Mouse (Mus musculus): Measurements from ENCODE around the gene Nkx2-5.

Nkx2-5 gene

GRCm38 (mm10) chr17:26836786-26837545 lies 7.8 kb downstream of the Nkx2-5 start:
- DNase-seq (ENCODE audit: low spot score in 2 of 2) = no peak

- no peak for DNase-seq (ENCODE audit: low spot score in 2 of 2)
Measured at GRCm38 (mm10) chr17:26836377-26836776, 8.4 kb downstream of the Nkx2-5 start.

DNA sequence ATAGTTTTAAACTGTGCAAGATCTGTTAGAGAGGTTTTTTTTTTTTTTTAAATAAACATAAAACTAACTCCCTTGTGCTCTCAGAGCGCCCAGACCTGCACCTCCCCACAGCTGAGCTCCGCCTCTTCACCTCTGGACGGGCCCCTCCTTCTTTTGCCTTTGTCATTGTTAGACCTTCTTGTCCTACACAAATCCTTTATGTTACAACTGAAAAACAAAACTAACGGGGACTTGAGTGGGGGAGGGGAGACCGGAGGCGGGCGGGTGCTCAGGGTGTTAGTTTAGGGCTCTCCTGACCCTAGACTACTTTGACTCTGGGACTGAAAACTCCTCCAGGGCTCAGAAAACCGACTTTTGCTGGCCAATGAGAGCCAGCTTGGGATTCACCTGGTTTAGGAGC lies 8.9 kb downstream of the Nkx2-5 start:
- no peak for DNase-seq (ENCODE audit: low spot score in 2 of 2)

DNA sequence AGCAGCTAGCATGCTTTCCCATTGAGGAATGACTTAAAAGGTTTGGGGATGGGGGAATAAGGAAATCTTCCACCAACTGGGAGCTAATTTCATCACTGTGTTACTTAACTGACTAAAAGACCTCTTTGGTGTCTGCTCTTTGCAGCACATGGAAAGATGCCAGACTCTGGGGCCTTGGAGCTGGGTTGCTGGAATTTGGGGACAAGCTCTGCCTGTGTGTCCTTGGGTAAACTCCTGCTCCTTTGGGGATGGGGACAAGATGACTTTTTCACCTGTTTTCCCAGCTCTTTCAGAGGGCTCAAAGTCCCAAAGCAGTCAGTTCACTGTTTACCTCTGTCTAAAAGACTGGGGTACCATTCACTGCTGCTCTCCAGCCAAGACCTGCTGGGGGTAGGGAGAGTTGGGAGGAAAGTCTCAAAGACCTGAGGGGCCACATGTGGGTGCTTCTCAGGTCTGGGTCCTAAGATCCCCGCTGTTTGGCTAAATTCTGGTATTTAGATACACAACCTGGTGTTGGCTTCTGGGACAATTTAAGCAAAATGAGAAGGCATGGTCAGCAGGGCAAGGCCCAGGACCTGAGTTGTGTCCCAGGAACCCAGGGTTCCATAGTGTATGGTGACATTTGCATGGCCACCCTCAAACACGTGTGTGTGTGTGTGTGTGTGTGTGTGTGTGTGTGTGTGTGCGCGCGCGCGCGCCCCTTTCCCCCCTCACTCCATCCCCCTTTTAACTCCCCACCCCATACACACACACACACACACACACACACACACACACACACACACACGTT lies 9.6 kb downstream of the Nkx2-5 start:
- DNase-seq (ENCODE audit: low spot score in 2 of 2) = no peak

DNA sequence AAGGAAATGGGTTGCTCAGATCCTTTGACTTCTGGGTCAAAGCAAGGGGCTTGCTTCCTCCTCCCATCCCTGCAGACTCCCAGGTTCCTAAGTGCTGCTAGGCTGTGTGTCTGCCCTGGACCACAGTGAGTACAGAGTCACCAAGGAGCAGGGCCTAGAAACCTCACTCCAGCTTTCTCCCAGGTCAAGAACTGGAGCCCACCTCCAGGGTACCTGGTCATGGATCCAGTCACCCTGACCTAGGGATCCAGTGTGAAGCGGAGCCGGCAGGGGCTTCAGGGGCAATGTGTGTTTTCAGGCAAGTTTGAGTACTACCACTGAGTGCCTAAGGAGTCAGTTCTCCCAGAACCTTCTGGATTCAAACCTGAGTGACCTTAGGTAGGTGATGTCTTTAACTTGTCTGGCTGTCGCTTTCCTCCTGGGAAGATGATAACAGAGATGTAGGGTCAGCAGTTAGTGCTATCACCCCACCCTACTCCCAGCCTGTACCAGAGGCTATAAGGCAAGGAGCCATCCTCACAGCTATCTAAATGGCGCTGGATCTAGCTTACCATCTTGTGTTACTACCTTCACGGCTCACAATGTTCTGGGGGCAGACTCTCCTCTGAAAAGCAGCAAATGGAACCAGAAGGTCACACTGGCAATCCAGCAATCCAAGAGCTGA lies 10.4 kb downstream of the Nkx2-5 start:
- DNase-seq (ENCODE audit: low spot score in 2 of 2) = no peak

- DNase-seq (ENCODE audit: low spot score in 2 of 2) = no peak
Measured at GRCm38 (mm10) chr17:26833806-26834205, 11.0 kb downstream of the Nkx2-5 start.

- no peak for DNase-seq (ENCODE audit: low spot score in 2 of 2)
Measured at GRCm38 (mm10) chr17:26826131-26826530, 18.7 kb downstream of the Nkx2-5 start.

DNA sequence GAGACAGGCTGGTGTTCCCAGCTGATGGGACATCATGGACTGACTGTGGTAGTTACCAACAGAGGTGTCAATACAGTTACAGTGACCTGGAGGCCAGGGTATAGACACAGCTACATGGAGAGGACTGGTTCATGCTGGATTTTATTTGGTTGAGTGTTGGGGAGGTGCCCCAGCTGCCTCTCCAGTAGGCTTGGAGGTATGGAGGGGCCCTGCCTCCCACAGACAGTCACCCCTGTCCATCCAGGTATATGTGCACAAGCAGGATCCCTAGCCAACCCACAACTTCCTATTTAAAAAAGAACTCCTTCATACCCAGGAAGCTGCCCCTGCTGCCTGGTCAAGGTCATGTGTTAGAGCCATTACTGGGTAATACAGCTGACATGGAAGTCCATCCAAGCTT lies 27.0 kb downstream of the Nkx2-5 start:
- no peak for DNase-seq (ENCODE audit: low spot score in 2 of 2)

- DNase-seq (ENCODE audit: low spot score in 2 of 2) = no peak
Measured at GRCm38 (mm10) chr17:26816810-26817209, 28.0 kb downstream of the Nkx2-5 start.

- DNase-seq (ENCODE audit: low spot score in 2 of 2) = no peak
Measured at GRCm38 (mm10) chr17:26813497-26813896, 31.3 kb downstream of the Nkx2-5 start.

DNA sequence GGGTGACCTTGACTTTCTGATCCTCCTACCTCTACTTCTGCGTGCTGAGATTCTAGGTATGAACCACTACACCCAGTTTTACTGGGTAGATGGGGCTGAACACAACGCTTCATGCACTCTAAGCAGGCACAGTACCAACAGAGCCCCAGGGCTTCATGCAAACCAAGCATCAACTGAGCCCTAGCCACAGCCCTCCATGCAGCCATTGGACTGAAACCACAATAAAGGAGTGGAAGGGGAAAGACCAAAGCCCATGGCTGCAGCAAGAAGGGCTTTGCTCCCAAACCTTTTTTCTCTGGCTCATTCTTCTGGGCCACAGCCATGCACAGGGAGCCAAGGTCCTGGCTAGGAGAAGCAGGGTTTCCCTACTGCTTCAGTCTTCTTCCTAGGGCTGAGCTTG lies 32.2 kb downstream of the Nkx2-5 start:
- no peak for DNase-seq (ENCODE audit: low spot score in 2 of 2)

DNA sequence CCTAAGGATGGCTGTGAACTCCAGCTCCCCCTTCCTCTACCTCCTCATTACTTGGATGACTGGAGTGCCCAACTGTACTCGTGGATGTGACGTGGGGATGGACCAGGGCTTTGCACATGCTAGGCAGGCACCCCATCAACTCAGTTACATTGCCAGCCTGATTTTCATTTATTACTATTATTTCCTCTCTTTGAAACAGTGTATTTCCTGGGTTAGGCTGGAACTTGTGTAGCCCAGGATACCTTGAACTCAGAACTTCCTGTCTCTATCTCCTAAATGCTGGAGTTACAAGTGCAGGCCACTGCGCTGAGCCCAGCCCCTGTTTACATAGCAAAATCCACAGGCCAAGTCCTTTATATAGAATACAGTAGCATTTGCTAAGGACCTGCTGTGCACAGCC lies 41.9 kb downstream of the Nkx2-5 start:
- no peak for DNase-seq (ENCODE audit: low spot score in 2 of 2)

DNA sequence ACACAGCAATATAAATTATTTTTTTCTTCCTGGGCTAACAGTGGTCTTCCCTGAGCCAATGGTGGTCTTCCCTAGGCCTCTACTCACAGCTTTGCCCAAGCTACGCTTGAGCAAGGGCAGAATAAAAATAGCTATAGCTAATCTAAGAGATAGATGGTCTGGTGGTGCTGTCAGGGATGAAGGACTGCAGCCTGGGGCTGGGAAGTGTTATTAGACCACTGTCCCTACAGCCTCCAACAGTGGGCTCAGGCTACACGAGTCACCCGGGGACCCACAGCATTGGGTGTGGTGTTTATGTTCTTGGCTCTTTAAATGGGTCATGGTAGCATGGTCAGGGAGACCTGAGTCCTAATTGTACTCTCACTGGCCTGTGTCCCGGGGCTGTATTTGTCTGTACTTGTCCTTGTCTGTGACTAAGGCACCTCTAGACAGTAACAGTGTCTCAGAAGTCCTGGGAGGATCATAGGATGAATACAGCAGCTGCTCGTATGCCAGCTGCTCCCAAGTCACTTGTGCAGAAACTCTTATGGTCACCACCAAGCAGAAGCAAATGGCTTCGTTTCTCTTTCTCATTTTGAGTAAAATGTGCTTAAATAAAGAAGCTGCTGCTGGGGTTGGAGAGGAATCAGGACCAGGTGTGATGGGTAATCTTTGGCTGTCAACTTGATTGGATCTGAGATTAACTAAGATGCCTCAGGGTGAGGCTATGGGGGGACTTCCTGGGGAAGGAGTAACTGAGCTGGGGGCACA lies 47.3 kb downstream of the Nkx2-5 start:
- no peak for DNase-seq (ENCODE audit: low spot score in 2 of 2)

GRCm38 (mm10) chr17:26795386-26795785 lies 49.4 kb downstream of the Nkx2-5 start:
- DNase-seq (ENCODE audit: low spot score in 2 of 2) = no peak

- peak; percentile 43 to 50 for DNase-seq (ENCODE audit: low spot score in 2 of 2)
Measured at GRCm38 (mm10) chr17:26794744-26795143, 50.1 kb downstream of the Nkx2-5 start.

DNA sequence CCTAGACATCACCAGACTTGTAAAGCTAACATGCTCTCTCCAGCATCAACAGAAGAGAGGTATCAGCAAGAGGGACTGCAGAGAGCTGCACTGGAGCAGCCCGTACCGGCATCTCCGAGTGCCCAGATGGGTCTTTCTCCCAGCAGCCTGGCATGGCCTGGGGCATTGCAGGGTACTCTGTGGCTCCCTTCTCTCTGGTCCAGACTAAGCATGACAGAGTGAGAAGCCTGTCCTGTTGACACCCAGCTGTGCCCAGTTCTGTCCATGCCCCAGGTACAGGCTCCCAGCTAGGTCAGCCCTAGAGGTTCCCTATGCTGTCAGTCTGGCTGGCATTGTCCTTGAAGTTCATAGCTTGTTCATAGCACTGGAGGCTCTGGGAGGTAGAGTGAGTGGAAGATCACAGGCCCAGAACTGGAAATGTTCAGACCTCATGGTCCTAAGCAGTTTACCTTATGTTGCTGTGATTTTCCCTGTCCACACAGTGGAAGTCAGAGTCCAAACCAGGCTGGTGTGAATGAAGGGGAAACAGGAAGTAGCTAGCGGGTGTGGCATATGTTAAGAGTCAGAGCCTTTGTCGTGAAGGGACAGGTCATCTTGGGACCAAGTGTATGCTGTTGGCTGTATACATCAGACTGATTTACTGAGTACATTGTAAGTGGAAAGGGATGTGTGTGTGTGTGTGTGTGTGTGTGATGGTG lies 51.6 kb downstream of the Nkx2-5 start:
- no peak for DNase-seq (ENCODE audit: low spot score in 2 of 2)

DNA sequence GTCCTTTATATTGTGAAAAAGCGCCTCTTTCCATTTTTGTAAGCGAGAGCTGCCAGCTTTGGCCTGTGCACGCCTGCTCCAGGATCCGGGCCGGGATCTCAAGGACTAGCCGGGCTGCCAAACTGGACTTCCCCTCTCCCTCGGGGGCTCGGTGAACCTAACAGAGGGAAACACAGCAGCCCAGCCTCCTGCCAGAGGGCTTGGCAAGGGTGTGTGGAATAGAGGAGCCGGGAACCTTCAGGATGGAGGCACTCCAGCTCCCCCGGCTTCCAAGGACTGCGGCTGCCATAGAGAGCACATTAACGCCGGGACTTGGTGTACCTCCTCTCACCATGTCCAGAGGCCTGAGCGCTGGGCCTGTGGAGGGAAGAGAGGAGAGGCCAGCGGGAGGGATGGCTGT lies 52.7 kb downstream of the Nkx2-5 start:
- peak in 1 of 2 experiments; percentile 18 for DNase-seq (ENCODE audit: low spot score in 2 of 2)

DNA sequence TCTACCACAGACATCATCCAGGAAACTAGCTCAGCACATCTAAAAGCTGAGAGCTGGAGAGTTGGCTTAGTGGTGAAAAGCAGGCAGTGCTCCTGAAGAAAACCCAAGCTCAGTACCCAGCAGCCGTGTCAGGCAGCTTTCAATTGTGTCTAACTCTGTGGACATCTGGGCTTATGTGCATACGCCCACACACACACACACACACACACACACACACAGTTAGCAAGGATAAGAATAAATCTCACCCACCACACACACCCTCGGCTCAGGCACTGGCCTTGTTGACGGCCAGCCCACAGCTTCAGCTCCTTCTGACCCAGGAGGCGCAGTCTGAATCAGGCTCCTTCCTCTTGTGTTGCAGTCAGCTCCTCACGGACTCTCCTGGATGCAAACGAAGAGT lies 53.2 kb downstream of the Nkx2-5 start:
- DNase-seq (ENCODE audit: low spot score in 2 of 2) = no peak

DNA sequence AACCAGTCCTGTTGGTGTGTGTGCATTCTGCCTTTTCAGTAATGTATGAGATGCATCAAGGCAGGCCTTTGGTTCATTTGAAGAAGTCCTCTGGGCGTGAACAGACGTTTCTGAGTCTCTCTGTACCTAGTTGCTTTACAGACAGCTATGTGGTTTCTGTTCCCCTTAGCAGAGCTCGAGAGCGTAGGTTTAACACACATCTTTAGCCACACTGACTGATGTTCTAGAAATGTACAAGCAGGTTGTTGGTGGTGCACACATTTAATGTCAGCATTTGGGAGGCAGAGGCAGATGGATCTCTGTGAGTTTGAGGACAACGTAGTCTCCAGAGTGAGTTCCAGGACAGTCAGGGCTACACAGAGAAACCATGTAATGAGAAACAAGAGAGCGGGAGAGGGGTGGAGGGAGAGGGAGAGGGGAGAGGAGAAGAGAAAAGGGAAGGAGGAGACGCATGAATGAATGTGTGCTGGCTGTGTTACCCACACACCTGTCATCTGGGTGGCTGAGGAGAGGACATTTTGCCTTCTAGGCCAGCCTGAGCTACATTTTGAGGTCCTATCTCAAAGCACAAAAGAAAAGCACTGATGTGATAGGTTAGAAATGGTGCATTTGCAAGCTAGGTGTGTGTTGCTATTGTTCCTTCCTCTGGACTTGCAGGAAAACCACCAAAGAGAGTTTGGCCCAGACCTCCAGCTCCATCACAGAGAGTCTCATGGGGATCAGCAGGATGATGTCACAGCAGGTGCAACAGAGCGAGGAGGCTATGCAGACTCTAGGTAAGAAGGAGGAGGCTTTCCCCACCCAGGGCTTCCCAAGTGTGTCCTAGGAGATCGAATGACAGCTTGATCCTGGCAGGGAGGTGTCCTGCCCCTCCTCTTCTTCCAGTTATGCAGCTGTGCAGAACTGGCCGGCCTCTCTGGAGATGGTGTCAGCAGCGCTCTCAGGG lies 54.3 kb downstream of the Nkx2-5 start:
- no peak for DNase-seq (ENCODE audit: low spot score in 2 of 2)
